Mouse (Mus musculus) naive thymus-derived CD4-positive, alpha-beta T cell, adult 2 months (primary cell): ENCODE results near the gene 0610012G03Rik.
"Not testable (repeated sequence)": the region's sequence is repeated elsewhere in the genome, so short reads cannot be mapped to it uniquely, and the experiment has no call there.

Experiments used
- DNase-seq: peaks from one replicate; pipeline ENCODE4 v3.0.0-alpha.2; 2011; ENCODE audit warnings: low read depth

The 0610012G03Rik gene

DNA sequence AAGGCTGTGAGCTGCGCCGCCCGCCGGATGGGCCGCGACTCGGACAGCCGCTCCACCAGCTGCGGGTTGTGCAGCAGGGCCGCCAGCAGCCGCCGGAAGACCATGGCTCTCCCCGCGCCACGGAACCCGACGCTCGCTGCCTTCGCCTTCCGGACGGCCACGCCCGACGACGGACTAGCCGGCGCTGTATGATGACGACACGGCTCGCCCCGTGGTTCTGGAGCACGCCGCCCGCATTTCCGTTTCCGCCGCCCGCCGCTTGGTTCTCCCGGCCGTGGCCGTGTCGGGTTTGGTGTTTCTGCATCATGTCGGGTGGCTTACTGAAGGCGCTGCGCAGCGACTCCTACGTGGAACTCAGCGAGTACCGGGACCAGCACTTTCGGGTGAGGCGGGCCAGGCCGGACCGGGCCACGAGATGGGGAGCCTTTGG is at the start of gene 0610012G03Rik, which contains the start of gene Ncbp2:
0610012G03Rik (minus strand) TSS at position 150 of the 430 bp plus-strand sequence.
Ncbp2 (plus strand) TSS at position 169 of the 430 bp plus-strand sequence.
- DNase-seq: peak; percentile 95

DNA sequence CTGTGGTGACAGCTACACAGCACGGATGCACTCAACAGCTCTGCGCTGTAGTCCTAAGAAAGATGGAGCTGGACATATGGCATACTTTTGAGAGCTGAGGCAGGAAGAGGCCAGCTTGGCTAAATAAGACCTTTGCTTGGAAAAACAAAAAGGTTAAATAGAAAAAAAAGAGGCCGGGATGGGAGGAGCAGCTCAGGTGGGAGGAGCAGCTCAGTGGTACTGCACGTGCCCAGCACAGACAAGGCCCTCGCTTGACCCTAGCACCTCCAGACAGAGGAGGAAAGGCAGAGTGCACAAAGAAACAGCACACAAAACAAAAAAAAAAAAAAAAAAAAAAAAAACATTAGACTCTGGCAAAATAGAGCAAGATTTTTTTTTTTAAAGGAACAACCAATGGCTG is 48.1 kb upstream of the 0610012G03Rik start:
- DNase-seq: no peak

DNA sequence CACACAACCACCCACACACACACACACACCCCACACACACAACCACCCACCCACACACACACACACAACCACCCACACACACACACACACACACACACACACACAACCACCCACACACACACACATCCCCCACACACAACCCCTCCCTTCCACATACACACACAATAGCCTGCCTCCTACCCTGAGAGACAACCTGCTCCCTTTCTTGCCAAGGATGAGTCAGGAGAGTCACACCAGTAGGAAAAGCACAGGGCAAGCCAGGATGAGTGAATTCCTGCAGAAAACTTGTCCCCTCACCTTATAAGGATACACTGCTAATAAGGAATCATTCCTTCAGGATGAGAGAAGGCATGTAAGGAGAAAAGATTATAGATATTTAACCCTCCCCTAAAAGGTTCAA is 45.7 kb upstream of the 0610012G03Rik start:
- no peak for DNase-seq

DNA sequence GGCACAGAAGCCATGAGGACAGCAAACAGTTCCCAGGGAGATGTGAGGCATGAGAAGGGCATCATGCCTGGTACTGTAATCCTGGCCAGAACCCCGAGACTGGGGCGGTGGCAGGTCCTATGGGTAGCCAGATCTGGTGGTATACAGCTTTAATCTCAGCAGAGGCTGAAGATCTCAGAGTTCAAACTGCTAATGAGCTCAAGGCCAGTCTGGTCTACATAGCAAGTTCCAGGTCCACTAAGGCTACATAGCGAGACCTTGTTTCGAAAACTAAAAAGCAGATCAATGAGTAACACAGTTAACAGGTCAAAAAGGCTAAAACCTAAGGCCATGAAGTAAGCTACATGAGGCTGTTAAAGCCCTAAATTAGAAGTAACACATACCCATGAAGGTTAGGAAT is 44.9 kb upstream of the 0610012G03Rik start:
- DNase-seq: no peak

DNA sequence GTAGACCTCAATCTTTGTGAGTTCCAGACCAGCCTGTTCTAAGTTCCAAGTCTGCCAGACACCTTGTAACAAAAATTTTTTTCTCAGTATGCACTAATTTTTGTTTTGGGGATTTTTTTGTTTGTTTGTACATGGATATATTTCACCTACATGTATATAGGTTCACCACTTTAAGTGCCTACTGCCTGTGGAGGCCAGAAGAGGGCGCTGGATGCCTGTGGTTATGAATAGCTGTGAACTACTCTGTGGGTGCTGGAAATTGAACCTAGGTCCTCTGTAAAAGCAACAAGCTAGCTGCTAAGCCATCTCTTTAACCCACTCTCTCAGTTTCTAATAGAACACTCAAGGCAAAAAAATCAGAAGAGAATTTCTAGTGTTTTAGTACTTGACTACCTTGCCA is 43.7 kb upstream of the 0610012G03Rik start:
- no peak for DNase-seq

DNA sequence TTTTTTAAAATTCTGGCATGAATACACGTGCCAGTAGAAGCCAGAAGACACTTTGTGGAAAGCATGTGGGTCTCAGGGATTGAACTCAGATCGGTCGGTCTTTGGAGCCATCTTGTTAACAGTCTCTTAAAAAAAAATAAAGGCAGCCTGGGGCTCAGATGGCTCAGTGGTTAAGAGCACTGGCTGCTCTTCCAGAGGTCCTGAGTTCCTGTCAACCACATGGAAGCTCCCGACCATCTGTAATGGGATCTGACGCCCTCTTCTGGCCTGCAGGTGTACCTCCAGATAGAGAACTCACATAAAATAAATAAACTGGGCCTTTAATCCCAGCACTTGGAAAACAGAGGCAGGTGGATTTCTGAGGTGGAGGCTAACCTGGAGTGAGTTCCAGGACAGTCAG is 32.7 kb upstream of the 0610012G03Rik start:
- DNase-seq: no peak

DNA sequence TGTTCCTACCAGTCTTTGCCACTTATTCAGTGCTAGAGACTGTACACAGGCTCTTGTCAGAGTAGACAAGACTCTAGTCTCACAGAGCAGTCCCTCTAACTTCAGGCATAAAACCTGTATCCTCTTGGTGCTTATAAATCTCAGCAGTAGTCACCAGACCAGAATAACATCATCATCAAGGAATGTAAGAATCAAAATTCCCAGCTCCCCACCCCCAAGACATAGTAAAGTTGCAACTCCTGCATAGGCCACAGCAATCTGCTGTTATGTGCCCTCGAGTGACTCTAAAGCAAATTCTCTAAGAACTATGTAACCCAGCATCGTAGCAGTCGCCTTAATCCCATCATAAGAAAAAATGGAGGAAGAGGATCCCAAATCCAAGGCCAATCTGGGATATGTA is 31.2 kb upstream of the 0610012G03Rik start:
- no peak for DNase-seq

DNA sequence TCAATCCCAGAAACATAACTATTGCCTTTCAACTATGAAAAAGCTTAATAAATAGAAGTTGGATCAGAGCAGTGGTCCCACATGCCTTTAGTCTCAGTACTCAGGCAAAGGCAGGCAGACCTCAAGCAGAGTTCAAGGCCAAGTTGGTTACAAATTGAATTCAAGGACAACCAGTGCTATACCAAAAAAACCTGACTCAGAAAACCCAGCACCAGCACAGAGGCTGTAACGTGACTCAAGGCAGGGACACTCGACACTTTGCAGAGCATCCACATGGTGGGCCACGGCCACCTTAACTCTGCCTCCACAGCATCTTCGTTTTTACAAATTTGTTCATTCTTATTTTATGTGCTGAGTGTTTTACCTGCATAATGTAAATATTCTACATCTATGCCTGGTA is 27.0 kb upstream of the 0610012G03Rik start:
- DNase-seq: no peak

DNA sequence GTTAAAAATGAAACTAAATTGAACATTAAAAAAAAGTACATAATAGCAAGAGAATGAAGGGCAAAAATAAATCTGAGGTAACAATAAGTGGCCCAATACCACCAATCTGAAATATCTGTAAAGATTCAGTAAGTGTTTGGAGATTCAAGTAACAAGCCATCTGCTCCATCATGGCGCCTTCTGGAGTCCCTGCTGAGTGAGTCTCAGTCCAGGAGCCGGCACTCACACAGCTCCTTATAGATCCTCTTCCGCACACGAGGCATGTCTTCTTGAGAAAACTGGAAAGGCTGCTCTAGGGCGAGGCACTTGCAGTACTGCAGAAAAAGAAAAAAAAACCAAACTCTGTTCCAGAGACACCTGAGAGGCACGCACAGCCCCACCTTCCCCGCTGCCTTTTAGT is 14.9 kb upstream of the 0610012G03Rik start:
- DNase-seq: no peak

DNA sequence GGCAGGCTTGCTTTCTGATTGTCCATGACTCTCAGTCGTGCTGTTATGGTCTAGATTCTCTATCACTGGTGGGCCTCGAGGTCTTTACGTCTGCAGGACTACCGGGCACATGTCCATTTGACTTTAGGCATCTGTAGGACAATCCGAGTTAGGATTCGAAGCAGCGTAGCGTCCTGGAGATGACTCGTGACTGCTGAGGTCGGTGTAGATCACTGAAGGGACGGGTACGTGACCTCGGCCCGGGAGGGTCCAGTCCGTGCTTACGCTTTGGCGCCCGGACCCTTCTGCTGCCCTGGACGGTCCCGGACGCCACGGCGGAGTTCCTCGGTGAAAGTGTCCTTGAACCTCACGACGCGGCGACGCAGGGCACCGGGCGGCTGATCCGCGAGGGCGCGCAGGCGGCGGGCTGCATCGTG is 385 bp downstream of the 0610012G03Rik start:
- DNase-seq: no peak

DNA sequence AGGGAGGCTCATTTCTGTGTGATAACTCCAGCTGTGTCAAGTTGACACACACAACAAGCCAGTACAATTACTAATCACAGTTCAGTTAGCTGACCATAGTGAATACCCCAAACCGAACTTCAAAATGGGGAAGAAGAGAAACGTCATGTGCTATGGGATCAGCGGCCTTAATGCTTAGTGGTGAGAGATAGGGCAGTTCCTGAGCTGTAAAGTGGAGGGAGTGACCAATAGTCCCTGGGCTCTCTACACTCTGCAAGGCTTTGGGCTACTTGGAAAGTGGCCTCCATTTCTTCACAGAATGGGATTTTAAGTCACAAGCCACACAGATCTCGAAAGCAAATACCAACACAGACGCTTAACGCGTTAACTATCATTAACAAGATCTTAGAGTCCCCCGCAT is 961 bp downstream of the 0610012G03Rik start:
- DNase-seq: no peak

DNA sequence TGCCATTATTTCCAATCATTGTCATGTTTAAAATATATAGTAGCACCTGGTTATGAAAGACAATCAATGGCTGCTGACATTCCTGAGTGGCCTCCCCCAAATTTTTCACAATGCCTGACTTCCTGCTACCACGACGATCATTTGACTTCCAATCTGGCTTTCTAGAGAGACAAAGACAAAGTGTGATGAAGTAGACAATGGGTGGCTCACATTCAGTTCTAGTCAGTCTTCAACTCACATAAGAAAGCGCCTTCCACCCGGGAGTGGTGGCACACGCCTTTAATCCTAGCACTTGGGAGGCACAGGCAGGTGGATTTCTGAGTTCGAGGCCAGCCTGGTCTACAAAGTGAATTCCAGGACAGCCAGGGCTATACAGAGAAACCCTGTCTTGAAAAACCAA is 2.3 kb downstream of the 0610012G03Rik start:
- DNase-seq: not testable (repeated sequence)

DNA sequence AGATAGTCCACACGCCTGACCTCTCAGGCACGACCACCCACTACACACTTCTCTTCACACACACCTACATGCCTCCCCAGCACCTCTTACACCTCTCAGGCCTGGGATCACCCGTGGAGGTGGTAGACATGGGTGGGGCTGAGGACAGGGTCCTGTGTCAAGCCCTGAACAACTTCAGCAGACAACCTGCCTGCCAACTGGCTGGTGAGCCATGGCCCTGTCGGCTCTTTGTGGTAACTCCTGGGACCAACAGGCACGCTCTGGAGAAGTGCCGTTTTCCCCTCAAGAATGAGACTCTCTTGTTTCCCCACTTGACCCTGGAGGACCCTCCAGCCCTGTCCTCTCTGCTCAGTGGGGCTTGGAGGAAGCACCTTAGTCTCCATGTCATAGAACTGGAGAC is 2.9 kb downstream of the 0610012G03Rik start:
- no peak for DNase-seq

DNA sequence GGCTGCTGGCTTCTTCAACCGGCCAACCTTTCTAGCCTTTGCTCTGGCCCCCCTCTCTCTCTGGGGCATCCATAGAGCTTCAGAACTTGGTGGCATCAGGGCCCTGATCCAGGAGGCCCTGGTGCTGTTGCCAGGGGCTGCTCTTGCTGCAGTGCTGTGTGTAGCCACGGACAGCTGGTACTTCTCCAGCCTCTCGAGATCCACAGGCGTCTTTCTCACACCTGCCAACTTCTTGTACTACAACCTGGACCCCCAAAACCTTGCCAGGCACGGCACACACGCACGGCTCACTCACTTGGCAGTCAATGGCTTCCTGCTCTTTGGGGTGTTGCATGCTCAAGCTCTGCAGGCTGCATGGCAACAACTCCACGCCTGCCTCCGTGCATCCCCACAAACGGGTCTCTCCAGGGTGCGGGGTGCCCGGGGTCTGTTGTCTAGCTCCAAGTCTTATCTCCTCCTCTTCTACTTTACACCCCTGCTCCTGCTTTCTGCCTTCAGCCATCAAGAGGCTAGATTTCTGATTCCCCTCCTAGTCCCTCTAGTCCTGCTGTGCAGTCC is 3.5 kb downstream of the 0610012G03Rik start:
- DNase-seq: no peak

DNA sequence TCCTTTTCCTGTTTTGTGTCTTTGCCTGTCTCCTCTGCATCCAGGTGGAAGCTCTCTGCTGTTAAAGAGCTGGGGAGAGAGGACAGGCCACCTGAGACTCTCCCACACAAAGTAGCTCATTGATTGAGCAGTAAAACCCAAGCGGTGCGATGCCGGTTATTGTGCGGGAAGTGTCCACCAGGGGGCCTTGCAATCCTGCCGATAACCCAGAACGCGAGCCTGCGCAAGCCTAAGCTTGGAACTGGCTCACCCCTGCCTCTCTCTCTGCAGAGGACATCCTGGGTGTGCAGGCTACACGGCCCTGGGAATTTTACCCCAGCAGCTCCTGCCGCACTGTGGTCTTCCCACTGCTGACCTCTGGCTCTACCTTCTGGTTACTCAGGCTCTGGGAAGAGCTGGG is 4.3 kb downstream of the 0610012G03Rik start:
- DNase-seq: peak; percentile 85

DNA sequence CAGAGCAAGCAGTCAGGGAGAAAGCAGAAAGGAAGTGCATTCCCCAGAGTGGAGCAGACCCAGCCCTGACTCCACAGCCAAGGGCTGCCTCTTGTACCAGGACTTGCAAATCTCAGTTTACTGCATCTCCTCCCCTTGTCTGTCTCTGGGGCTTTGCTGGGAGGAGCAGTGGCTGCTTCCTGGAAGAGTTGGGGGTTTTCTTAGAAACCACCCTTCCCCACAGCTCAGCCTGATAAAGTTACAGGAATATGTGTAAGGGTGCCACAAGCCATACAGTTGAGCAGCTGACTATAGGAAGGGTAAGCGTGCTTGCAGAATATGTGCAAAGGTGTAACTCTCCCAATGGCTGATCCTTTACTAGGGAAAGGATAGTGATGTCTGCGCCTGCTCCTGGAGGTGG is 7.7 kb downstream of the 0610012G03Rik start:
- DNase-seq: no peak

DNA sequence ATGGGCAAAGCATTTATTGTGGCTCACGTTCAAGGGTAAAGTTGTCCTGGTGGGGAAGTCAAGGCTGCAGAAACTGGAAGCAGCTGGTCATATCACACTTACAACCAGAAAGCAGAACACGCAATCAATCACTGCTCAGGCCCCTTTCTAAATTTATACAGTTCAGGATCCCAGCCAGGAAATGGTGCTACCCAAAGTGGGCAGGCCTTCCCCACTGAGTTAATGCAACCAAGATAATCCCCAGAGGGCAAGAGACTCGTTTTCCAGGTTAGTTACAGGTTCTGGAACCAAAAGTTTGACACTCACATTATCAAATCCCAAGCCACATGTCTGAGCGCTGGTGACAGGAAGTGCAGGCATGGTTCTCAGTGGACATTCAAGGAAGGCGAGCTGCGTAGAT is 9.4 kb downstream of the 0610012G03Rik start:
- DNase-seq: no peak

DNA sequence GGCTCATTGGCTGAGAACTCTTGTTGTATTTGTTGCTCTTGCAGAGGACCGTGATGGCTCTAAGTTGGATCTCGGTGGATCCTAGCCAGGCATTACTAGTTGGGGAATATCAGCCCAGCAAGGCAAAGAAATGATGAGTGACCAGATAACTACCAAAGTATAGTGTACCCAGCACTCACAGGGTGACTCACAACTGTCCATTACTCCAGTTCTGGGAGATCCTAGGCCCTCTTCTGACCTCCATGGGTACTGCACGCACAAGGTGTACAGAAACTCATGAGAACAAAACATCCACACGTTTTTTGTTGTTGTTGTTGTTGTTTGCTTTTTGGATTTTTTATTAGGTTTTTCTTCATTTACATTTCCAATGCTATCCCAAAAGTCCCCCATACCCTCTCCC is 11.7 kb downstream of the 0610012G03Rik start:
- no peak for DNase-seq

DNA sequence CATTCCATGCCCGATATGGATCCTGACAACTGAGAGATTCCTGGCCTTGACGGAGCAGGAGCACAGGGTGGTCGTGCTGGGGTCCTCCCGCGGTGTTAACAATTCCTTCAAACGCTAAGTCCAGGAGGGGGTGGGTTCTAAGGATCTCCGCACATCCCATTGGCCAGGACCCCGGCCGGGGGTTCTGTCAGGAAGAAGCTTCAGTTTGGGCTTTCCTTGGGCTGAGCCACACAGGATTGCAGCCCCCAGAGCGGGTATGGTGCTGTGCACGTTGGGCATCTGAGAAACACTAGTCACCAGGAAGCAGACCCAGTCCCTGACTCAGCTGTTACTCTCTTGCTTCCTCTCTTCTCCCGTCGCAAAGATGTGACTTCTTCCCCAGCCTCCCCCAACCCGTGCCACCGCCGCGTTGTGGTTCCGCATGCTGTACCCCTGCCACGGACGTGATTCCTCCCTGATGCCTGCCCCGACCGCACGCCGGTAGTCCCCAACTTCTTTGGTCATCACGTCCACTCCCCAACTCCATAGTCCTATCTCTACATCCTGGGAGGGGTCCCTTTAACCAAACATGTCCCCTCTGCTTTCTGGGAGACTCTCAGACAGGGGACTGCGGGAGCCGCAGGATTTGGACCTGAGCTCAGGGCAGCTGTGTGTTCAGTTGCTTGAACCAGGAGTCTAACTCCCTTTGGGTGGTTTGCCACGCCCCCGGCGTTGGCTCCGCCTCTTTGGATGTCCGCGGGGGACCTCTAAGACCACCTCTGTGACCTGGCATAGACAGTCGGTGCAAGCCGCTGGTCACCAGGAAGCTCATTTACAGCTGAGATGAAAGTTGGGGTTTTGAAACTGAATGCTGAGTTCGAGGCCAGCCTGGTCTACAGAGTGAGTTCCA is 13.0 kb downstream of the 0610012G03Rik start:
- no peak for DNase-seq

DNA sequence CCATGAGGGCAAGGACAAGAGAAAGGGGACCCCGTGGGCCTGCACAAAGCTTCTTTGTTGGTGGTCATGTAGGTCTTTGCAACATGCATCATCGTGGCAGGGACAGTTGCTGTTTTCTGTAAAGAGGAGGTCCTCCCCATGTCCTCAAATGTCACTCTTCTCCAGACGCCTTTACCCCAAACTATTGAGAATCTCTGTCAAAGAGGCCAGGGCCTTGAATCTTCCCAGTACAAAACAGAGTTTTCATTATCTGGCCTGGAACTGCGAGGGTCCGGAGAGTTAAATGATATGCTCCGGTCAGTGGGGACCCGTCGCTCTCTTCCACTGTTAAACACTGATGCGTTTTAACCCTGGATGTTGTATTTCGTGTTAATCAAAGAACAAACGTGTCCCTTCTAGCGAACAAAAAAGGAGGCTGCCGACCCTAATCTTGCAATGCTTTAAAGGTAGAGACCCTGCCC is 13.7 kb downstream of the 0610012G03Rik start:
- DNase-seq: no peak

DNA sequence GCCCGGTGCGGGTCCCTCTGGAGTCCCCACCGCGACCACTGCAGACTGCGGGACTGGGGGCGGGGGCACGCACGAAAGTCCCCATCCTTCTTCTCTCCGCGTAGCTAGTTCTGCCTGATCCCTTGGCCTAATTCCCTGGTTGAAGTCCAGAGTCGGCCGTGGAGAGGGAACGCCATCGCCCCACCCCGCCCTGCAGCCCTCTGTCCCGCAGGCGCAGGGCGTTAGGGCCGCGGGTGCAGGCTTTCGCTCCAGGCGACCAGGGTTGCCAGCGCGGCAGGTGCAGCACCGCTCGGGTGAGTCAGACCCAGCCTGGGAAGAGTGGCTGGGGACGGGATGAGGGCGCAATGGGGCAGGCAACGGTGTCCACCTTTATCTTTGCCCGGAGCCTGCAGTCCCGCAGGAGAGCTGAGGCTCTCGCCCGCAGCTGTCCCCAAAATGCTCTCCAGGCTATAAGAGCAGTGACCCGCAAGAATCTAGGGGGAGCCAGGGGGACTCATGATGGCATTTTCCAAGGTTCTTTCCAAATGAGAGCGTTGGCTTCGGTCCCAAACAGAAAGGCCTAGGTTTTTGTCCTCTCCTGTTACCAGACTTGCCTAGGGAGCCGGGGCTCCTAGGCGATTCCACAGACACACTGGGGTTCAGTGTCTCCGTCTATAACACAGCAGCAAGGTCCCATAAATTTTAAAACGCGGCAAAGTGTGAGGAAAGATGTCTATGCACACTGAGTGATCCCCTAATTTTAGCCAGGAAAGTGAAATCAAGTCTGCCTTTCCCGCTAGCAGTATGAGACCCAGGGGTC is 14.3 kb downstream of the 0610012G03Rik start, which contains the start of gene Pigz:
Pigz (plus strand) TSS at position 101 of the 799 bp plus-strand sequence.
- no peak for DNase-seq
